Mouse (Mus musculus) T-cell, adult 2 months (primary cell): Measurements from ENCODE around the gene Mtmr3.

Experiments
- DNase-seq: peaks from one replicate; pipeline ENCODE4 v3.0.0; 2022; ENCODE audit warnings: low spot score

Gene Mtmr3

DNA sequence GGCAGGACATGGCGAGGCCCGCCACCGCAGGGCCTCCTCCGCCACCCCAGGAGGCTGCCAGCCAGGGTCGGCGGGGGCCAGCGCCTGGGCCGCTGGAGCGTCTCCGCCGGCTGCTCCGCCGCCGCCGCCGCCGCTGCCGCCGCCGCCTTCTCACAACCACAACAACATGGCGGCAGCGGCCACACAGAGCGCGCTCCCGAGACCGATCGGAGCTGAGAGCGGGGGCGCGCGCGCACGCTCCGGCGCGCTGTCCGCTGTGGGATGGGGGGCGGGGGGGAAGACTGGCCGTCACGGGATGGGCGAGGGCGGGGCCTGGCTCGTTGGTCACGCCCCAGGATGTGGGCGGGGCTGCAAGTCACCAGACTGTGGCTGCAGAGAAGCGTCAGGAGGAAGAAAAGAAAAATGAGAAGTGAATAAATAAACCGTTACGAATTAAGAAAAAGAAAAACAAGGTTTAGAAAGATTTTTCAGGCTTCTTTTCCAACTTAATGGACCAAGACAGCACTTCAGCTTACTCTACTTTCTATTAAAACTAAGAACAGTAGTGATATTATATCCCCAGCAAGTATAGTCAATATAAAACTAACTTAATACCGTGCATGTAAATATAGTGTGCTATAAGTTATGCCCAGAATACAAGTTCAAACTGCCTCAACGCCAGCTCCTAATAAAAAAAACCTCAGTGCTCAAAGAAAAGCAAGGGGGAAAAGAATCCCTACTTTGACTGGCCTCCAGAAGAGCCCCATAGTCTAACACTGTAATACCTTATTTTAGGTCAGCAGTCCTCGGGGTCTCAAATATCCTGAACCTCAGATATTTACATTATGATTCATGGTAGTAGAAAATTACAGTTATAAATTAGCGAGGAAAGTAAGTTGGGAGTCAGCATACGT is at the start of gene Mtmr3:
Gene Mtmr3, minus strand, starts transcription at position 256 of the 893 bp plus-strand sequence.
- DNase-seq = peak; percentile 95

DNA sequence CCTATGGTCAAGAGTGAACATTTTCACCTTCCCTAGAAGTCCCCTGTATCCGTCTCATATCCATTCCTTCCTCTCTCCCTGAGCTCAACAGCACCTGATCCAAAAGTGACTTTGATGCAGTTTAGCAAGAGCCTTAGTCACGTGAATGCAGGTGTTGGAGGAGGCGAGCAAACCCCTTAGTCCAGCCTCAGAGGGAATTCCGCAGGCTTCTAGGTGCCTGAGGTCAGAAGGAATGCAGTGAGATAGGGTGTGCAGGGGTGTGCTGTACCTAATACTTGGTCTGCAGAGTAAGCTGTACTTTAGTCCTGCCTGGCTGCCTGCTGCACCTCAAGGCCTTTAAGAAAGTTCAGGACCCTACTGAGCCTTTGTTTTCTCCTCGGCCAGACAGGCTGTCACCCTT is 49.1 kb upstream of the Mtmr3 start:
- no peak for DNase-seq

DNA sequence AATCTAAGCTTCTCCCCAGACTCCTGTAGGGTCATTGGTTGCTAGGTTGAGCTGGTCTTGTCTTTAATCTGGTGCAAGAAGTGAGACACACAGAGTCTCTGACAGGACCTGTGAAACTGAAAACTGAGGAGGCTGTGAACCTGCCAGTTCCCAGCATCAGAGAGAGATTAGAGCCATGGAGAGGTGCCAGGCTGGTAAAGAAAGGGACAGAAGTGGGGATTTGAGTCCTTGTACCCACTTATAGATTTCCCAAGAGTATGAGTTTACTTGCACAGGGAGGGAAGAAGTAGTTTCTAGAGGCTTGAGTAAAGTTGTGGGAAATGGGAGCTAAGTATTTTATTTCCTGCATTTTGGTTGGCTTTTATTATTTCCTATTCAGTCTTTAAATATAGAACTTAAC is 46.5 kb upstream of the Mtmr3 start:
- no peak for DNase-seq

DNA sequence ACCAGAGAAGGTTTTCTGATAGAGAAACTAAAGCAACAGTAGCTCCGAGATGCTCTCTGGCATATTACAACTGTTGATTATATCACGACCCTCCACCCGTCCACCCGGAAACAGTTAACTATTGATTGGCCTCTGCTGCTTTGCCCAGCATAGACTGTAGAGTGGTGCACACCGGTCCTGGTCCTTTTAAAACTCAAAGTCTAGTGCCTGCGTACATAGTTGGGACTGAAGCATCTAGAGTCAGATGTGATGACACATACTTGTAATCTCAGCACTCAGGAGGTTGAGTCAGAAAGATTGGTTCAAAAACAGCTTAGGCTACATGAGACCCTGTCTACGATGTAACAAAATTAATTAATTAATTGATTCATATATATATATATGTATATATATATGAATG is 43.6 kb upstream of the Mtmr3 start:
- DNase-seq = peak; percentile 5

DNA sequence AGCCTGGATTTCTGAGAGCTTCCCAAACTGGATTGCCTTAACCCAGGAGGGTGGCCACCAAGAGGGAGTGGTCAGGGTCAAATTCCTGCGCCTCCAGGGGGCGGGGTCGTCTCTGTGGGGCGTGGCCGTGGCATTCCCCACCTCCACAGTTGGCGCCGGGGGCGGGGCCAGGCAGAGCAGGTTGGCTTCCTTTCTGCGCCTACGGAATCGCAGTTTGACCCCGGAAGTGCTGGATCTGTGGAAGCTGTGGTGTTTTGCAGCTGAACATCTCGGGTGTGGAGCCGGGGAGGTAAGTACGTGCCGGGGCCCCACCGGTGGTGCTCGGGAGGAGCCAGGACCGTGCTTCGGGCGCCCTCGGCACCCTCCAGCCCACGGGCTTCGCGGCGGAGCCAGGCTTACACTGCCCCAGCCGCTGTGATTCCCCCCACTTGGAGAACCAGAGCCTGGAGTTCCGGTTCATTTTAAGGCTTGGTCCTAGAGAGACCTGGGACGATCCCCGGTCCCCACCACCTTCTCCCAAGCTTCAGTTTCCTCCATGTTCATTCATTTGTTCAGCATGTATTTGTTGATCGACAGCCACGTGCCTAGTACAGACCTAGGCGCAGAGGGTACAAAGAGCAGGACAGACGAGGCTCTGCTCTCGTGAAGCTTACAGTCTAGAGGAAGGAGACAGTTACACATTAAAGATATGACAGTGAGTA is 43.0 kb upstream of the Mtmr3 start, which contains the start of gene Ascc2:
Gene Ascc2, plus strand, starts transcription at position 214 of the 701 bp plus-strand sequence.
- DNase-seq = peak; percentile 87

DNA sequence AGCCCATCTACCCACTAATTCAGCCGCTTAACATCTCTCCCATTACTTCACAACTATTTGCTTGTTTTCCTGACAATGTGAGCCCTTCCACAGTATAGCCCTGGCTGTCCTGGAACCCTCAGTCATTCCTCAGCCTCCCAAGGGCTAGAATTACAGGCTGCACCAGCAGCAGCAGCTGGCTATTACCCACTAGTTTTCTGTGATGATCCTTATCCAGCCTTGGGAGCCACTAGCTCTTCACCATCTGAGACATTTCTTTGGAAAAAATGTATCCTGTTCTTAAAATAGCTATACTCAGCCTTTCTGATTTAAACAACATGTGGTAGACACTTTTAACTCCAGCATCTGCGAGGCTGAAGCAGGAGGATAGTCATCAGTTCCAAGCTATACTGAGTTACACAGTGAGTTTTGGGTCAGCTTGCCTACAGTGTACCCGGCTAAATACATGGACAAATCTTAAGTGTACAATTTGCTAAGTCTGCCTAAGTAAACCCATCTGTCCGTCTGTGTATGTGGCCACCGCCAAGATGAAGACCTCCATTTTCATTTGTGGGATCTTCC is 42.2 kb upstream of the Mtmr3 start:
- DNase-seq = no peak

DNA sequence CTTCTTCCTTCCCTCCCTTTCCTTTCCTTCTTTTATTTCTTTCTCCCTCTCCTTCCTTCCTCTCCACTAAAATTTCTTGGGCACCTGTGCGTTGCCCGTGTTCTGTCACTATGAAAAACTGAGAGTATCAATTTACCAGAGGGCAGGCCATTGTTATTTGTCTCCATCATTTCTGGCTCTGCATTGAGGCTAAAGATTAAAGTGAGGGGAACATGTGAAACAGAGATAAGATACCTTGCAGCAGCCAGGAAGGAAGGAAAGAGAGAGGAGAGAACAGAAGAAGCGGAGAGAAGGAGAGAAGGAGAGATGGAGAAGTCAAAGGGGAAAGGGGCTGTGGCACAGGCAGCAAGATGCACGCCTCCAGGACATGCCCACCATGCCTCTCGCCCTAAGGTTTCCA is 39.7 kb upstream of the Mtmr3 start:
- no peak for DNase-seq

DNA sequence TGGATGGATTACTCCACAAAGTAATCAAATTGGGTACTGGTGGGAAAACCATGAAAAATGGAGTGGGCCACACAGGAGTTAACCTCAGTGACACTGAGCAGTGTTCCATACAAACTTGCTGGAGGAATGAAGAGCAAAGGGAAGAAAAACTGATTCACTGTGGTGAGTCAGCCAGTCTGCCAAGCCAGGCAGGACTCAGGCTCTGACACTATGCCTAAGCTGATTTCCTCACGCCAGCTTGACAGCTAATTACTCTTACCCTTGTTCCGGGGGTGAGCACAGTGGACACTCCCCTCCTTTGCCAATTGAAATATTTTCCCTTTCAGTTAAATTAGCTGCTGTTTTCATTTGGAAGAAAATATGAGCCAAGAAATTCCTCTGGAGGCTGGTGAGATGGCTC is 38.8 kb upstream of the Mtmr3 start:
- no peak for DNase-seq

DNA sequence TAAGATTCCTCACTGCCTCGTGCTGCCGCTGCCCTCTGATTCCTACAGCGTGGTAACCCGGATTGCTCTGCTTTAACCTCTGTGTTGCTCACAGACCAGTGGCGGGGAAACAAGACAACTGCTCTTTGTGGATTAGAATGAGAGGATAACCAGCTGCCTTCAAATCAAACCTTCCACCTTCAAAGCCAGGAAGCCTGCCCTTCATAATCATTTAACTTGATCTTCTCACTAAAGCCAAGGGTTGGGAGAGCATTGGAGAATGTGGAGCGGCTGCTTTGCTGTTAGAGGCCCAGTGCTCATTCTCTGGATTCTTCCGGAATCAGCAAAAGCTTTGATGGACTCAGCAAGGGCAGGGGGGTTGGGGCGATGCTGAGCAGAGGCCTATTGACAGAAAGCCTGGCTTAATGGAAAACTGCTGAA is 35.2 kb upstream of the Mtmr3 start:
- no peak for DNase-seq

DNA sequence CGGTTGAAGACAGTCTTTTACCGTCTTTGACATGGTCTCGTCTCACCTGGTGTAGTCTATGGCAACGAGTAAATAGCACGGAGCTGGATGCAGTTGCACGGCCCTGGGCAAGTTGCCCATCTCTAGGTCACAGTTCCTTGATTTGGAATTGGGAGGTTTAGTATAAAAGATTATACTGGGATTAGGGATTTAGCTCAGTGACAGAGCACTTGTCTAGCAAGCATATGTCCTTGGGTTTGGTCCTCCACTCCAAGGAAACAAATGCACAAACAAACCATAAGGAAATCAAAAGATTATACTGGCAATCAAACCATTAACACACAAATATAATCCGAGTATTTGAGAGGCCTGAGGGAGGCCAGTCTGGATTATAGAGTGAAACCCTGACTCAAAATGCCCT is 33.0 kb upstream of the Mtmr3 start:
- DNase-seq = no peak

DNA sequence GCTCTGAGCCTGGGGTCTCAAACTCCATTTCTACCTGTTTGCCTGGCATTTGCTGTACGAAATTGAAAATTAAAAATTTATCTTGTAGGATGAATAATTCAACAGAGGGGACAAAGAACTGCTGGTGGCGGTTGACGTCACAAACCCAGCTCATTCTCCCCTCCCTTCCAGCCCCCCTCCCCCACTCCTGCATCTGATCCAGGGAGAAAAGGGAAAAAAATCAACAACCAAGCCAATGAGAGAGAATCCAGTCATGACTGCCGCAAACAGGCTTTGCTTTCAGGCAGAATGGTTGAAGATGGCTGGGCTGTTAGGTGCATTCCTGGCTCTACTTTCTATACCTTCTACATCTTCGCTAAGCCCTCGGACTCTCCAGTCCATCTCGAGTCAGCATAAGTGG is 31.3 kb upstream of the Mtmr3 start:
- no peak for DNase-seq

DNA sequence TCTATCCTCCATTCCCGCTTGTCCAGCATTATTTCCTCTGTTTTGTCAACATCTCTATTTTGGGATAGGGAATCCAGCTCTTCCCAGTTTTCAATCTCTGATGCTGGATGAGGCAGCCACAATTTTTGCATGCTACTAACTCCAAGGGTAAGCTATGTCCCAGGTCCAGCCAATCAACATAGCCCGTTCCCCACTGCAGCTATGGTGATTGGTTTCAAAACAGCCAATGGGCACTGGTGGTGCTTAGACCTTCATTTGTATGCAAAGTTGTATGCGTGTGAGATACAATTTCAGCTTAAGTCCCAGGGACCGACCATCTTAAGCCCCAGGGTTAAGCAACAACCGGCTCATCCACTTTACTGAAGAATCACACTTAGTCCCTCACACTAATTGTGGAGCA is 28.3 kb upstream of the Mtmr3 start:
- no peak for DNase-seq

DNA sequence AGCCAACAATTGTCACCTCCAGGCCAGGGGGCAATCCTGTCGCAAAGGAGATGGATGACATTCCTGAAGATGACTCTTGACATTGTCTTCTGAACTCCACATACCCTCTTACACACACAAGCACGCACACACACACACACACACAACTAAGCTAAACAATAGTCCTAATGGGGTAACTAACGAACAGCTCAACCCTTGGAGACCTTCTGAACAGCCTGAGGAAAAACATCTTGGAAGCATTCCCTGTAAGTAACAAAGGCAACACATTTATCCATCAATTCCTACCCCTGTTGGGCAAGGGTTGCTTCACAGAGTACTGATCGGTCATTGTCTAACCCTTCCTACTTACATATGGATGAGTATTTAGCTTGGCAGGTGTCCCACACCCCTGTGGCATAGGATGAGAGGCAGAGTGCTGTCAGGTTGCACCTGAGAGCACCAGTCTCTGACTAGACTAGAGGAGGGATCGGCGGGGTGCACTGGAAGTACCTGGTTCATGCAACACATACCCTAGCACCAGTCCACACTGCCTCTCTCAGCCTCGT is 27.9 kb upstream of the Mtmr3 start:
- no peak for DNase-seq

DNA sequence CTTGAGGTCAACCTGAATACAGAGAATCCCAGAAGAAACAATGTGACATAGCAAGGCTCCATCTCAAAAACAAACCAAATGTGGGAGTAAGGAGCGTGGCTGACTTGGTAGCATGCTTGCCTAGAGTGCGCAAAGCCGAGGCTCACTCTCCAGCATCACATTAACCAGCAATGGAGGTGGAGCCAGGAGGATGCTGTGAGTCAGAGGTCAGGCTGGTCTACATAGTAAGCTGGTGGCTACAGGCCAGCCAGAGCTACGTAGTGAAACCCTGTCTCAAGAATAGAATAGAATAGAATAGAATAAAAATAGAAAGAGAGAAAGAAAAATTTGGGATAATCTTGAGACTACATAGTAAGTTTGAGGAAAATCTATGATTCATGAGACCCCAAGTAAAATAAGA is 27.2 kb upstream of the Mtmr3 start:
- DNase-seq = no peak

DNA sequence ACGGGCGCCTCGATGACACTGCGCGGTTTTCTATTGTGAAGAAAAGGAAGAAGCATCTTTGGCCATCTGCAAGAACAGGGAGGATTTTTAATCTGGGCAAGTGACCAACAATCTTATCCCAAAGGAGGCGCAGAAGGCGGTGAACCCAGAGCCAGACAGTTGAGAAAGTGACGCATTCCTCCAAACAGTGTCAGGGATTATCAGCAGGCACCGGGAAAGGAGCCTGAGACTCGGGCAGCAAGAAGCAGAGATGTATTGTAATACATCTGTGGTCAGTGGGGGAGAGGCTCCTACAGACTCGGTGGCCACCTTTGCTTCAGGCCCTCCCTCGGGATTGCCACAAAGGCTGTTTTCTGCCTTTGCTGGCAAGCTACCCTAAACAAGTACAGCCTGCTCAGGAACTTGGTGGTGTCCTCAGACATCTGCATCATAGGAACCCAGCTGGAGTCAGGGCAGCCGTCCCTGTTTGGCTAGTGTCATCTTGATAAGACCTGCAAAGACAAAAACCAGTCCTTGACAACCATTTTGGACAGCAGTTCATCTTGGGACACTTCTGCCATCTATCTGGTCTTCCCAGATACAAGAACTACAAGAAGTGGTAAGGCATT is 25.9 kb upstream of the Mtmr3 start:
- DNase-seq = no peak

DNA sequence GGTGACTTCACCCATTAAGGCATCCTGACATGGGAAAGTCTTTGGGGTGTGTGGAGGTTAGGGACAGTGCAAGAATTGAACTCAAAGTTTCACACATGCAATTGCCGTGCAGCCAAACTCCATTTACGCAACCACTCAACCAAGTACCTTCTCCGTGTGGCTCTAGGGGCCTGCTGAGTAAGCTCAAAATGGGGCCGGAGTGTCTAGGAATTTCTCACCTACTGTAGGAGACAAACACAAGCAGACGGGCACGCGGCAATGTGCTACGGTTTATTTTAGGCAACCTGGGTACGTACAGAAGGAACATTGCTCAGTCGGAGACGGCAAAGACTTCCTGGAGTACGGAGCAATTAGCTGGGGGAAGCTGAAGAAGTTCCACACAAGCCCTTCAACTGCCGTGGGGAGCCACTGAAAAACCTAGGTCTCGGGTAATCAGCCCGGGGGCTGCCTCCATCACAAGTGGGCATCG is 25.4 kb upstream of the Mtmr3 start, which contains the start of gene Gm11032:
Gene Gm11032, plus strand, starts transcription at position 51 of the 469 bp plus-strand sequence.
- DNase-seq = no peak

DNA sequence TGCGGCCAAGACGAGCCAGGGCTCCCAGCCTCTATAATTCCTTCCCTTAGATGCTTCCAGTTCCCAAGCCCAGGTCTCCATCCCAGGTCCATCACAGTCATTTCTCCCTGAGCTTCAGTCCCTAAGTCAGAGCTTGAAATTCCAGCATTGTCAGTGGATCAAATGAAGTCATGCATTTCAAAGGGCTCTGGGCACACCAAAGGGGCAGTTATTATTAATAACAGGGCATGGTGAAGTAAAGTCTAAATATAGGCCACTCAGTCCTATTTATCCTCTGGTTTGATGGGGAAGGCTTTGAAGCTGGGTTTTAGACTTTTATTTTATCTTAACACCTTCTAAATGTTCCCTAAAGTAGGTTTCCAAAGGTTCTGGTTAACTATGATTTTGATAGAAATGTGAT is 17.2 kb upstream of the Mtmr3 start:
- DNase-seq = no peak

DNA sequence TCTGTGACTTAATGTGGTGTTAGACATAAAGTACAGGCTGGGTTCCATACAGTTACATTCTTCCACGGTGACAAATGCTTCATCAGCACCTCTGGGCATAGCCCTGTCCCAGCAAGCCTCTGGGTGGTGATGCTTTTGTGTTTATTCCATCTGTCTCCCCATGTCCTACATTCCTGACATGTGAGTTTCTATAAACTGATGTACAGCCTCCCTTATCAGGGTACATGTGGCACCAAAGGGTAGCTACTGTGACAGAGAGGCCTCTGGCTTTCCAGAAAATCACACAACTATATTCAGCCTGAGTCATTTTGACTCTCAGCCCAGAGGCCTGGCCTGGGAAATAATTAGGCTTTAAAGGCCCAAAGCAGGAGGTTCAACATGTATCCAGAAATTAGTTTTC is 11.9 kb upstream of the Mtmr3 start:
- no peak for DNase-seq

DNA sequence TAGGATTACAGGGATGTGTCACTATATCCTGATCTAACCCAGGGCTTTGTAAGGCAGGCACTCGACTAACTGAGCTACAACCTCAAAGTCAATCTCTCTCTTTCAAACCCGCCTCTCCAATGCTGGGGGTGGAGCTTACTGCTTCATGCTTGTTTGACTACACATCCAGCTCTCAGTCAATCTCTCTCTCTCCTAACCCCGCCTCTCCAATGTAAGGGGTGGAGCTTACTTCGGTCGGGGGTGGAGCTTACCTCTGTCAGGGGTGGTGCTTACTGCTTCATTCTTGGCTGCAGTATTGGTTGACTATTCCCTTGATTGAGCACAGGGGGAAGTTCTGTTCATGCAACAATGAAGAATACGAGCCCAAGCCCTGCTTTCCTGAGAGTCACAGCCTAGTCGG is 10.8 kb upstream of the Mtmr3 start:
- peak; percentile 29 for DNase-seq

DNA sequence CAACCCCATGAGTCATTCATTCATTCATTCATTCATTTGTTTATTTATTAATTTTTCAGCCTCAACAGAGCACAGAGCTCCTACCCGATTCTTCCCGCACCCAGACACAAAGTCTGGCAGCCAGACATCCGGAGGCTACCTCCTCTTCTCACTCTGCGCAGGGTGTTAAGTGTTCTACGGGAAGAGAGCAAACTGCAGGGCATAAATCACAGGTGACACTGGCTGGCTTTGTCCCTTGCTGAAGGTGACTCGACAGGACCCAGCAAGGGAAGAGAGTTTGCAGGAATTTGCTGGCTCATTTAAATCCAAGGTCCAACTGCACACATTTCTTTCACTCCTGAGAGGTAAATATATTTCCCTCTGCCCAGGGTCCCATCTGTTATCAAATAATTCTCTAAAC is 9.8 kb upstream of the Mtmr3 start:
- no peak for DNase-seq

DNA sequence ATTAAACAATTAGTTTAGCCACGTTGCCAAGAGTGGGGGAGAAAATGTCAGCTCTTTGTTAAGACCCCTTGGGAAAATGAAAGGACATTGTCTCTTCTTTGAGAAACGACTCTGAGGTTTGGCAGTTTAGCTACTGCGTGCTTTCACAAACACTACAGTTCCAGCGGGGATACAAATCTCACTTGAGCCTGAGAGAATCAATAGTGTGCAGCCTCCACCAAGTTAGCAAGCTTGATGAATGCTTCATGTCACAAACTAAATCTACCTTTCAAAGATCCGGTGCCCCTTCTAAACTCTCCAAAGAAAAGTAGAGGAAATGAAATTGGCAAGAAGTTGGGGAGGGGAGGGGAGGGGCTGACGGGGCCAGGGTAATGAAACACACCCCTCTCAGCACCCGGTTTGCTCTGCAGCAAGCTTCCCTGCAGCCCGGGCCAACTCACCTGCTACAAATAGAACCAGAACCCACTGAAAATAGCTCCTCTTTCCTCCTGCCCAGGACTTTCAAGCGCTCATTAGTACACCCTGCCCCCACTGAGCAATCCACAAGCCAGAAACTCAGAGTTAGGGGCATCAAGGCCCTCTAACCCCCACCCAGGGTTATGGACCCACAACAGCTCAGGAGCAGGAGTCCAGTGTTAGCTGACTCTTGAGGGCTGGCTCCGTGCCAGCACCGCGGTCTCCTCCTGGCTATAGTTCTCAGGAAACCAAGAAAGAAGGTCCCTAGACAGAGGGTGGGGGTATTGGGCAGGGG is 8.2 kb upstream of the Mtmr3 start:
- no peak for DNase-seq
